Mouse (Mus musculus) neural tube, embryonic 10.5 days (tissue): ENCODE results near the gene Tas2r106.

Experiments used
- DNase-seq: peaks from one replicate; pipeline ENCODE4 v3.0.0-alpha.2; 2017; ENCODE audit warnings: low spot score; ENCODE audit errors: extremely low spot score

Gene Tas2r106

DNA sequence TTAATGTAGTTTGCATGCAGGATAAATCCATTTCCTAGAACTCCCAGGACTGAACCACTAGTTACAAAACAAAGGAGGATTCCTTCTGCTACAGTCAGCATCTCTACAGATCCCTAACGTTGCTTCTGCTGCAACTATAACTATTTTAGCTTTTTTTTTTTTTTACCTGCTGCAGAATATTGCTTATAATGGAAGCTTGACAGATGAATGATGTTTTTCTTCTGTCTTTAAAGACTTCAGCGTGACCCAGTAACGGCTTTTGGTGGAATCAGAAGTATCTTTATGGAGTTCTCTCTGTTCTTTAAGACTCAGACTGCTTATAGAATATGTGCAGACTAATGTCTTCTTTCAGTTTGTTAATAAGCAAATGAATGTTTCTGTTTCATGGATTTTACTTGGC is at the start of gene Tas2r106:
Gene Tas2r106 (minus strand): TSS at position 101 of the 400 bp plus-strand sequence.
- no peak for DNase-seq

DNA sequence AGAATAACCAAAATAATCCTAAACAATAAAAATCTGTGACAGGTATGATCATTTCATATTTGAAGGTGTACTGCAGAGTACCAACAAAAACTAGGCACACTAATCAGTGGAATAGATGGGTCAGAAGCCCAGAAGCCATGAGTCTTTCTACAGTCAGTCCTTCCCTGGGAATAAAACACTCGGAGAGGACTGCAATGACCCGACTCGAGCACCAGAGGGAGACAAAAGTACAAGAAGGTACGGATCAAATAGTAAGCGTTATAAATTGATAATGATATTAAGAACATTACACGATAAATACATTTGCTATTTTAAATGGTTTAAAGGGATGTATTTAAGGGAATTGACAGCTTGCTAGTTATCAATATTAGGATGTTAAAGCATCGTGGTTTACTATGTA is 34.1 kb upstream of the Tas2r106 start:
- DNase-seq, result no peak

DNA sequence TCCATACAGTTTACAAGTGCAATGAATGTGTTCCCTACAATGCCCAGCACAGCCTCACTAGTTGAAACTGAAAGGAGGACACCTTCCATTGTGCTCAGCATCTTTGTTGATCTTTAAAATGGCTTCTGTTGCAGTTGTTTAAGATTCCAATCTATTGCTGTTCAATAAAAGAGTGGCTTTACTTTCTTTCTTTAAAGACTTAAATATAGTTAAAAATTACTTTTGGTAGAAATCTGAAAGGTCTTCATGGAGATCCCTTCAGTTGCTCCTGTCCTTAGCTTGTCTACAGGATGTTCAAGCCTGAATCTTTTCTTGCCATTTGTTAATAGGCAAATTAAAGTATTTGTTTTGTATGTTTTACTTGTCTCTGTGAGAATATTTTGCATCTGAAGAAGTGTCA is 11.3 kb upstream of the Tas2r106 start, which contains the start of gene Tas2r114:
Gene Tas2r114 (minus strand): TSS at position 101 of the 400 bp plus-strand sequence.
- no peak for DNase-seq

DNA sequence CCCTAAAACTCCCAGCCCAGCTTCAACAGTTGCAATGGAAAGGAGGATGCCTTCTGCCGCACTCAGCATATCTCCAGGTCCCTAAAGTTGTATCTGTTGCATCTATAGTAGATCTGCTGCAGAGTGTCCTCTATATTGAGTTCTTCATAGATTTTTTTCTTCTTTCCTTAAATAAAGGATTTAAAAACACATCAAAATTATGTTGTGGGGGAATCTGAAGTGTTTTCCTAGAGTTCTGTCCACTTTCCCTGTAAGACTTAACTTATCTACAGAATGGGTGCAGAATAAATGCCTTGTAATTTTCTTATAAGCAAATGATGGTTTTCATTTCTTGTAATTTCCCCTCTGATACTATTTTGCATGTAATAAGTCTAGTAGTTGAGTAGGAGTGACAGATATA is 8.7 kb upstream of the Tas2r106 start, which contains the start of gene Tas2r105:
Gene Tas2r105 (minus strand): TSS at position 101 of the 400 bp plus-strand sequence.
- no peak for DNase-seq

DNA sequence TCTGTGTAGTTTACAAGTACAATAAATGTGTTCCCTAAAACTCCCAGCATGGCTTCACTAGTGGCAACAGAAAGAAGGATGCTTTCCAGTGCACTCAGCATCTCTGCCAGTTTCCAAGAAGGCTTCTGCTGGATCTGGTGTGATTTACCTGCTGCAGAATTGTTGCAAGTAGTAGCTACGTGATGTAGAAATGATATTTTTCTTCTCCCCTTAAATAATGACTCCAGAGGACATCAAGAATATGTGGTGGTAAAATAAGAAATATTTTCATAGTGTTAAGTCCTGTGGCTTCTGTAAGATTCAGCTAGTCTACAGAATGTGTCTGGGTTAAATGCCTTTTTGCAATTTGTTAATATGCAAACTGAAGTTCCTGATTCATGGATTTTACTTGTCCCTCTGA is 7.0 kb upstream of the Tas2r106 start, which contains the start of gene Tas2r104:
Gene Tas2r104 (minus strand): TSS at position 101 of the 400 bp plus-strand sequence.
- DNase-seq, result no peak

DNA sequence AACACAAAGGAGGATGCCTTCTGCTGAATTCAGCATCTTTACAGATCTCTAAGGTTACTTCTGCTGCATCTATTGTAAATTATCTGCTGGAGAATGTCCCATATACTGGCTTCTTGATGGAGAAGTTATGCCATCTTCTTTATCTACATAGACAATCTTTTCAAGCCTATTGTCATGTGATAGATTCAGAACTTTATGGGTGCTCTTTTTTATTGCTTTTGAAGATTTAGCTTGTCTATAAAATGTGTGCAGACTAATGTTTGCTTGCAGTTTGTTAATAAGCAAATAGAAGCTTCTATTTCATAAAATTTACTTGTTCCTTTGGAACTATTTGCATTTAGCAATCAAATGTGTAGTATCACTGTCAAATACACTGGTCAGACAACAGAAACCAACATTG is 18.6 kb downstream of the Tas2r106 start, which contains the start of gene Tas2r107:
Gene Tas2r107 (minus strand): TSS at position 101 of the 400 bp plus-strand sequence.
- no peak for DNase-seq

DNA sequence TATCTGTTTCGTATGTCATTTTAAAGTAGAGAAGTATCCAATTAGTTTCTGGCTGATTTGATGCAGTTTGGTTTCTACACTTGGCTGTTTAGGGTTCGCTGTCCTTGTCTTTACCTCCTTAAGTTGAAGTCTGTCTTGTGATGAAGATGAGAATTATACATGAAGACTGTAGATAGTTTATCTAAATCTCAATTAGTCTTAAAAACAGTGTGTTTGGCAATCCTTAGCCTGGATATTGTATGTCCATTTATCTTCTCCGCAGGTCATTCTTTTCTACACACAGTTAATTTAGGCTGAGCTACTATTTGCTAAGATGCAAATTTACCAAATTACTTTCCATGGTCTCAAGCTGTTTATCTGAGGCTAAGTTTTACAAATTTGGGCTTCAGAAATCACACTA is 47.9 kb downstream of the Tas2r106 start, which contains the start of gene Tas2r130:
Gene Tas2r130 (minus strand): TSS at position 101 of the 400 bp plus-strand sequence.
- no peak for DNase-seq
